Mouse (Mus musculus) stomach, postnatal 0 days (tissue): ENCODE data around the gene Tacc3.

Experiments used
- CTCF ChIP-seq: IDR thresholded peaks from 2 replicates; pipeline ENCODE4 v1.5.1; 2016; ENCODE audit warnings: antibody characterized with exemption, low read depth, mild to moderate bottlenecking, moderate library complexity
- EP300 ChIP-seq: optimal IDR thresholded peaks from 2 replicates; pipeline ENCODE3; 2016; ENCODE audit warnings: antibody characterized with exemption

GRCm38 (mm10) chr5:33611795-33612194 lies 46.1 kb upstream of the Tacc3 start:
- TF ChIP-seq EP300 (no peak), CTCF (no peak)
